11 mouse cellular contexts compared by ENCODE assay signal in genomic region chr13:99642811-99643210, GRCm38 (mm10).
A peak's percentile ranks its signal among the peaks of the same experiment; 100 is the strongest.
DNase-seq lines count a peak whose midpoint lies in the region; ATAC-seq and TF ChIP-seq lines count a peak whose summit lies in the region.
"Had no signal": no experiment of that assay in that cellular context is flagged by ENCODE, and none has a peak within 500 bp of the region (broad histone marks: within the 10 kb centered on the region; RNA-seq: fewer than 3 reads in every experiment).

No protein-coding gene starts in this region.

- no peak for DNase-seq in forebrain, postnatal 0 days
- DNase-seq in hindbrain, embryonic 11.5 days (ENCODE audit: low spot score): peak; percentile 9
- DNase-seq in kidney, postnatal 25 days: no peak
- no peak for DNase-seq in left cerebral cortex, postnatal 4 days
- DNase-seq: B cell, adult 2 months; liver, embryonic 13.5 days; right cerebral cortex, postnatal 25 days had no signal

- no peak overlapping the region for H3K4me3 ChIP-seq in forebrain, embryonic 13.5 days
- H3K4me3 ChIP-seq in forebrain, postnatal 0 days (ENCODE audit: low read depth, low read length): no peak overlapping the region
- H3K4me3 ChIP-seq in hindbrain, embryonic 11.5 days (ENCODE audit: low read depth, low read length): no peak overlapping the region
- H3K4me3 ChIP-seq in hindbrain, embryonic 12.5 days: no peak overlapping the region
- no peak overlapping the region for H3K4me3 ChIP-seq in embryonic facial prominence, embryonic 13.5 days
- no peak overlapping the region for H3K4me3 ChIP-seq in midbrain, embryonic 13.5 days (replicated peaks)
- H3K4me3 ChIP-seq: liver, embryonic 13.5 days had no signal

- H3K27me3 ChIP-seq in forebrain, embryonic 13.5 days: no peaks in the 10 kb centered on the region
- H3K27me3 ChIP-seq in forebrain, postnatal 0 days (ENCODE audit: insufficient read depth, low read length): no peaks in the 10 kb centered on the region
- H3K27me3 ChIP-seq in hindbrain, embryonic 11.5 days (ENCODE audit: control insufficient read depth, insufficient read depth, low read length): no peaks in the 10 kb centered on the region
- H3K27me3 ChIP-seq in hindbrain, embryonic 12.5 days: no peaks in the 10 kb centered on the region
- no peaks in the 10 kb centered on the region for H3K27me3 ChIP-seq in embryonic facial prominence, embryonic 13.5 days
- H3K27me3 ChIP-seq in midbrain, embryonic 13.5 days: no peaks in the 10 kb centered on the region
- H3K27me3 ChIP-seq: liver, embryonic 13.5 days had no signal

- H3K27ac ChIP-seq in forebrain, embryonic 13.5 days: peak overlapping the region; percentile 35; the same call in 1 of the 2 replicates
- no peak overlapping the region for H3K27ac ChIP-seq in forebrain, postnatal 0 days (ENCODE audit: low read depth, low read length)
- H3K27ac ChIP-seq in hindbrain, embryonic 11.5 days (ENCODE audit: low read depth, low read length): peak overlapping the region; percentile 47; the same call in 1 of the 2 replicates
- H3K27ac ChIP-seq in hindbrain, embryonic 12.5 days: no peak overlapping the region
- peak overlapping the region; percentile 70; the same call in 1 of the 2 replicates for H3K27ac ChIP-seq in embryonic facial prominence, embryonic 13.5 days
- peak overlapping the region; percentile 41 for H3K27ac ChIP-seq in midbrain, embryonic 13.5 days
- H3K27ac ChIP-seq: liver, embryonic 13.5 days had no signal

- H3K4me2 ChIP-seq in forebrain, embryonic 13.5 days: no peak overlapping the region
- no peak overlapping the region for H3K4me2 ChIP-seq in forebrain, postnatal 0 days (ENCODE audit: low read depth)
- no peak overlapping the region for H3K4me2 ChIP-seq in hindbrain, embryonic 11.5 days (replicated peaks; ENCODE audit: low read depth, low read length)
- no peak overlapping the region for H3K4me2 ChIP-seq in hindbrain, embryonic 12.5 days (replicated peaks)
- no peak overlapping the region for H3K4me2 ChIP-seq in embryonic facial prominence, embryonic 13.5 days
- H3K4me2 ChIP-seq in midbrain, embryonic 13.5 days (replicated peaks): no peak overlapping the region
- H3K4me2 ChIP-seq: liver, embryonic 13.5 days had no signal

- peak; percentile 5; the same call in 1 of the 2 replicates for ATAC-seq in forebrain, embryonic 13.5 days
- ATAC-seq in forebrain, postnatal 0 days: no peak
- ATAC-seq in hindbrain, embryonic 11.5 days (ENCODE audit: low FRiP score): no peak
- no peak for ATAC-seq in hindbrain, embryonic 12.5 days (ENCODE audit: low FRiP score)
- ATAC-seq in embryonic facial prominence, embryonic 13.5 days (ENCODE audit: insufficient number of reproducible peaks, insufficient read depth, low FRiP score, low TSS enrichment, low read depth): no peak
- no peak for ATAC-seq in midbrain, embryonic 13.5 days

- H3K9ac ChIP-seq in forebrain, embryonic 13.5 days: no peak overlapping the region
- H3K9ac ChIP-seq in forebrain, postnatal 0 days: no peak overlapping the region
- no peak overlapping the region for H3K9ac ChIP-seq in hindbrain, embryonic 11.5 days (ENCODE audit: low read depth, low read length)
- H3K9ac ChIP-seq in hindbrain, embryonic 12.5 days: no peak overlapping the region
- no peak overlapping the region for H3K9ac ChIP-seq in embryonic facial prominence, embryonic 13.5 days
- H3K9ac ChIP-seq in midbrain, embryonic 13.5 days (replicated peaks): no peak overlapping the region
- H3K9ac ChIP-seq: liver, embryonic 13.5 days had no signal

- WGBS in forebrain, embryonic 13.5 days: 16% methylated on average over 5 of the region's 5 CpGs
- 22% methylated on average over 5 of the region's 5 CpGs for WGBS in forebrain, postnatal 0 days
- 58% methylated on average over 5 of the region's 5 CpGs for WGBS in hindbrain, embryonic 11.5 days
- 58% methylated on average over 5 of the region's 5 CpGs for WGBS in hindbrain, embryonic 12.5 days
- 45% methylated on average over 5 of the region's 5 CpGs for WGBS in embryonic facial prominence, embryonic 13.5 days
- 33% methylated on average over 5 of the region's 5 CpGs for WGBS in midbrain, embryonic 13.5 days

- TF ChIP-seq CTCF in forebrain, postnatal 0 days (IDR thresholded peaks at IDR 0.05; ENCODE audit: low read depth): no peak

- no peaks in the 10 kb centered on the region for H3K9me3 ChIP-seq in forebrain, embryonic 13.5 days (replicated peaks)
- no peaks in the 10 kb centered on the region for H3K9me3 ChIP-seq in forebrain, postnatal 0 days (ENCODE audit: low read length)
- H3K9me3 ChIP-seq in hindbrain, embryonic 11.5 days (ENCODE audit: control insufficient read depth, low read length): no peaks in the 10 kb centered on the region
- no peaks in the 10 kb centered on the region for H3K9me3 ChIP-seq in hindbrain, embryonic 12.5 days (replicated peaks)
- no peaks in the 10 kb centered on the region for H3K9me3 ChIP-seq in embryonic facial prominence, embryonic 13.5 days
- no peaks in the 10 kb centered on the region for H3K9me3 ChIP-seq in midbrain, embryonic 13.5 days
- H3K9me3 ChIP-seq: liver, embryonic 13.5 days had no signal

- intact Hi-C loops in left cerebral cortex, postnatal 4 days (cut with DNase I): loop anchor here (5.0 kb wide), 1 partner anchor 126 kb away; the partner anchor contains the start of gene Map1b

- H3K36me3 ChIP-seq in forebrain, embryonic 13.5 days (ENCODE audit: poor library complexity, severe bottlenecking): no peaks in the 10 kb centered on the region
- no peaks in the 10 kb centered on the region for H3K36me3 ChIP-seq in forebrain, postnatal 0 days (ENCODE audit: insufficient read depth)
- H3K36me3 ChIP-seq in hindbrain, embryonic 11.5 days (ENCODE audit: control insufficient read depth, insufficient read depth, low read length): no peaks in the 10 kb centered on the region
- no peaks in the 10 kb centered on the region for H3K36me3 ChIP-seq in hindbrain, embryonic 12.5 days
- no peaks in the 10 kb centered on the region for H3K36me3 ChIP-seq in embryonic facial prominence, embryonic 13.5 days
- H3K36me3 ChIP-seq in midbrain, embryonic 13.5 days: no peaks in the 10 kb centered on the region
- H3K36me3 ChIP-seq: liver, embryonic 13.5 days had no signal

- H3K4me1 ChIP-seq in forebrain, embryonic 13.5 days: peaks cover 27% of the 10 kb centered on the region
- peaks cover 17% of the 10 kb centered on the region for H3K4me1 ChIP-seq in forebrain, postnatal 0 days (ENCODE audit: insufficient read depth)
- 0 out of 2 replicates have a peak, but pooled peaks cover 2% of the 10 kb centered on the region for H3K4me1 ChIP-seq in hindbrain, embryonic 11.5 days (replicated peaks; ENCODE audit: control insufficient read depth, insufficient read depth, low read length)
- peaks cover 20% of the 10 kb centered on the region for H3K4me1 ChIP-seq in hindbrain, embryonic 12.5 days
- peaks cover 18% of the 10 kb centered on the region for H3K4me1 ChIP-seq in embryonic facial prominence, embryonic 13.5 days
- peaks cover 33% of the 10 kb centered on the region for H3K4me1 ChIP-seq in midbrain, embryonic 13.5 days (replicated peaks)
- H3K4me1 ChIP-seq: liver, embryonic 13.5 days had no signal

Comparison
In these comparisons a context has a peak if more than half of its experiments do, and no peak if none do; other contexts are left out.
1. H3K27ac ChIP-seq: peak in forebrain, embryonic 13.5 days (single experiment), hindbrain, embryonic 11.5 days (single experiment), embryonic facial prominence, embryonic 13.5 days (single experiment) and midbrain, embryonic 13.5 days (single experiment); none in forebrain, postnatal 0 days (single experiment) and hindbrain, embryonic 12.5 days (single experiment).